Mouse (Mus musculus) midbrain, embryonic 11.5 days (tissue): ENCODE results near the gene Cxcr5. TPM values are rescaled to one million over a fixed set of nuclear protein-coding genes. Genes with fewer than 3 reads are reported as not detected.

ENCODE experiments used
- ATAC-seq: fragments of 200-750 bp; cut with Nextera tagmentation; 2 replicates; pipeline ENCODE4 v1.8.0; 2017; ENCODE audit warnings: moderate TSS enrichment, moderate library complexity; ENCODE audit not compliant: low FRiP score
- DNase-seq: peaks from one replicate; pipeline ENCODE4 v3.0.0; 2015; ENCODE audit warnings: low spot score; ENCODE audit errors: missing footprints
- H3K27ac ChIP-seq: fragments of 300-500 bp; sonication (generic); 2 replicates; pipeline ENCODE4 v1.5.1; 2014; ENCODE audit warnings: low read depth, low read length
- H3K27me3 ChIP-seq: fragments of 300-500 bp; sonication (generic); 2 replicates; pipeline ENCODE4 v1.6.1; 2014; ENCODE audit warnings: mild to moderate bottlenecking, low read length, moderate library complexity, mixed read lengths; ENCODE audit not compliant: control insufficient read depth, insufficient read depth
- H3K36me3 ChIP-seq: fragments of 300-500 bp; sonication (generic); 2 replicates; pipeline ENCODE4 v1.6.1; 2014; ENCODE audit warnings: mild to moderate bottlenecking, low read length, moderate library complexity, mixed read lengths; ENCODE audit not compliant: control insufficient read depth, insufficient read depth
- H3K4me1 ChIP-seq: fragments of 300-500 bp; sonication (generic); 2 replicates; pipeline ENCODE4 v1.6.1; 2014; ENCODE audit warnings: low read length; ENCODE audit not compliant: control insufficient read depth, insufficient read depth
- H3K4me2 ChIP-seq: fragments of 300-500 bp; sonication (generic); 2 replicates; pipeline ENCODE4 v1.6.1; 2014; ENCODE audit warnings: mild to moderate bottlenecking, moderate library complexity
- H3K4me3 ChIP-seq: fragments of 300-500 bp; sonication (generic); 2 replicates; pipeline ENCODE4 v1.5.1; 2014; ENCODE audit warnings: low read depth, low read length
- H3K9ac ChIP-seq: fragments of 300-500 bp; sonication (generic); 2 replicates; pipeline ENCODE4 v1.6.1; 2014; ENCODE audit warnings: low read length
- H3K9me3 ChIP-seq: fragments of 300-500 bp; sonication (generic); 2 replicates; pipeline ENCODE4 v1.6.1; 2016; ENCODE audit warnings: low read length; ENCODE audit not compliant: control insufficient read depth
- WGBS: fragments of 180-500 bp; shearing (Covaris S2); extraction: QIAGEN DNeasy Blood & Tissue Kit; methylation state at CpG from one replicate; pipeline ENCODE4 v1.1.7; 2014; 5-methylcytosine and 5-hydroxymethylcytosine counted together
- polyA plus RNA-seq: library from polyadenylated mRNA; unstranded; fragments of >200 nt; fragmentation: Nextera tagmentation; extraction: Ambion mirVana; gene quantifications from 2 replicates; pipeline ENCODE4 v1.2.1, GENCODE M21; 2014

Cxcr5 gene
- polyA plus RNA-seq, 1 experiment from 2014 or later, result 0.10 TPM

DNA sequence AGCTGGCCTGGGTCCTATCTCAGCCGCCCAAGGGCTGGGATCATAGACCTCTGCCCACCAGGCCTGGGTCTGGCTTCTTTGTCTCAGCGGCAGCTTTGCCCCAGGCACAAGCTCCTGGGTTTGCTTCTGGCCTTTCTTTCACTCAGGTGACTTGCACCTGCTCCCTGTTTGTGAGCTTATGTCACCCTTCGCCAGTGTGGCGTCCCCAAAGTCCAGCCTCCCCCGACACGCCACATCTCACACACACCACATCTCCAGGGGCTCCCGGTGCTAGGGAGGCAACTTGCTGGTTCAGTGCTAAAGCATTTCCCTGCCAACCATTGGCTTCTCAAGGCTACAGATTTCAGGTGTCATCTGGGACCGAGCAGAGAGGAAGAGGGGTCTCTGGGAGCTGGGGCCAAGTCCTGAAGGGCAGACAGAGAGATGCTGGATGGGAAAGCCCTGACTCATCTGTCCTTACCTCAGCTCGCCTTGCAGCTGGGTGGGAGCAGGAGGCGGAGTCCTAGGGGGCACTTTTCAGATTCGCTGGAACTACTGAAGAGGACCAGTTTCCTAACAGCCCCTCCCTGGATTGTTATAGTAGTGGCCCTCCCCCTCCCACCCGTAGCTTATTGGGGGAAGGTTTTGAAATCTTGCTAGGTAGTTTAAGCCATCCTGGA is 64.7 kb downstream of the Cxcr5 start:
- WGBS, result 52% methylated on average over 12 of the region's 12 CpGs
- no peak overlapping the region for H3K4me2 ChIP-seq
- no peaks in the 10 kb centered on the region for H3K27me3 ChIP-seq
- H3K4me3 ChIP-seq, result no peak overlapping the region
- H3K9ac ChIP-seq, result no peak overlapping the region
- H3K27ac ChIP-seq, result no peak overlapping the region
- no peaks in the 10 kb centered on the region for H3K36me3 ChIP-seq
- no peak for ATAC-seq
- H3K4me1 ChIP-seq, result peaks cover 48% of the 10 kb centered on the region
- H3K9me3 ChIP-seq, result no peaks in the 10 kb centered on the region
- no peak for DNase-seq

DNA sequence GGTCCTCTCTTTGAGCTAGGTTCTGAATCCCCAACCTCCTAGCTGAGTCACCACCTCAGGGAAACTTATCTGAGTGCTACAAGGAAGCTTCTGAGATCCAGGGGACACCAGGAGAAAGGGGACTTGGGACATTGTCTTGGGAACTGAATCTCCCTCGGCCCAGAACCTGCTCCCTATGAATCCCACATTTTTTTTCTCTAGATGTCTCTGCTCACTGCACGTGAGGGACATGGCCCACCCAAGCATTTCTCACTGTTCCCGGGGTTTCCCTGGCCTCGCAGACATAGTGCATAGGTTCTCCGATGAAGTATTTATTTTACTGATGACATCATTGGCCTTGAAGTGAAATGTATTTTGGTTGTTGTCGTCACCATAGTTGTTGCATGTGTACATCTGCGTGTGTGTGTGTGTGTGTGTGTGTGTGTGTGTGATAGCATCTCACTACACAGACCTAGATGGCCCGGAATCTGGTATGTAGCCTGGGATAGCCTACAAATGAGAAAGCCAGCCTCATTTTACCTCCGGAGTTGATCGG is 65.8 kb downstream of the Cxcr5 start:
- no peaks in the 10 kb centered on the region for H3K36me3 ChIP-seq
- no peak overlapping the region for H3K9ac ChIP-seq
- no peaks in the 10 kb centered on the region for H3K27me3 ChIP-seq
- H3K9me3 ChIP-seq, result no peaks in the 10 kb centered on the region
- no peak for DNase-seq
- H3K27ac ChIP-seq, result no peak overlapping the region
- no peak overlapping the region for H3K4me2 ChIP-seq
- no peak for ATAC-seq
- H3K4me3 ChIP-seq, result no peak overlapping the region
- peaks cover 48% of the 10 kb centered on the region for H3K4me1 ChIP-seq
- WGBS, result 91% methylated on average over 10 of the region's 10 CpGs

DNA sequence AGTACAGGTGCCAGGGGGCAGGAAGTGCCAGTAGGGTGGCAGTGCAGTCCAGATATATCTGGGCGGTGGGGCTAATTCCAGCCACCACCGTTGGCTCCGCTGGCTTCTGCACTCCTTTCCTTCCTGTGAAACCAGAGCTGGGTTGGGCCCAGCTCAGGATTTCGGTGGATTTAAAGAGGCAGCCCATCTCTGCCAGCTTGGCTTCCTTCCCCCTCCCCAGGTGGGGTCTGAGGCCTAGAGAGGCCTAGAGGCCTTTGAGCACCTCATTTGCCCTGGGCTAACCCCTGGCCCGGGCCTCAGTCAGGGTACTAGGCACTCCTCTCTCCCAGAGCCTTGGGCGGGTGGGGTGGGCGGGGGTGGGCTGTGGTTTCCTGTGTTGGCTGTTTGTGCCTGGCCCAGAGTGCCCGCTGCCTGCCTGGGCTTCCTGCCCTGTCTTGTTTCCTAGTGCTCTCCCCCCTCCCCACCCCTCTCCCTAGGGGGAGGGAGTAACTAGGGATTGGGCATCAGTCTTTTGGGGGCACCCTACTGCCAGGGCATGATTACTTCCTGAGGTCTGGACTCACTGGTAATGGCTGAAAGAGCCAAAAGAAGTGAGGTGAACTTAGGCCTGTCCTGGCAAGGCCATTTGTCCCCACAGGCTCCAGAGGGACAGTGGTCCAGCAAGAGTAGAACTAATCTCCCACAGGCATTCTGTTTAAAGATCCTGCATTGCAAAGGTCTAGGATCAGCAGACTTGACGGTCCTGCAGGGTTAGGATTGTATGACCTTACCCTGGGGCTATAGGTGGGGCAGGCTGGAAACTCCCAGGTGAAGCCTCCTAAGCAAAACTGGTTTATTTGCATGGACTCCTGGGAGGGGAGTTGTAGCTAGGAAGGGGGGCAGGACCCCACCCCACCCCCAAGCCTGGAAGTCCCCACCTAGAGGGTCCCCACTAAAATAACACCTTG is 66.5 kb downstream of the Cxcr5 start:
- Histone ChIP-seq H3K9ac (no peak overlapping the region), H3K36me3 (no peaks in the 10 kb centered on the region), H3K27me3 (no peaks in the 10 kb centered on the region), H3K27ac (no peak overlapping the region), H3K4me2 (no peak overlapping the region), H3K4me3 (no peak overlapping the region), H3K9me3 (no peaks in the 10 kb centered on the region), H3K4me1 (peaks cover 54% of the 10 kb centered on the region)
- ATAC-seq, result no peak
- WGBS, result 47% methylated on average over 9 of the region's 9 CpGs
- no peak for DNase-seq

GRCm38 (mm10) chr9:44494261-44494862 is 67.3 kb downstream of the Cxcr5 start:
- H3K4me2 ChIP-seq, result no peak overlapping the region

GRCm38 (mm10) chr9:44492631-44493461 is 68.8 kb downstream of the Cxcr5 start:
- no peak overlapping the region for H3K4me2 ChIP-seq

More at GRCm38 (mm10) chr9:44494261-44494862, 67.3 kb downstream of the Cxcr5 start:
- no peak overlapping the region for H3K27ac ChIP-seq
- 15% methylated on average over 11 of the region's 11 CpGs for WGBS
- H3K27me3 ChIP-seq, result no peaks in the 10 kb centered on the region
- no peaks in the 10 kb centered on the region for H3K9me3 ChIP-seq
- ATAC-seq (no peak), DNase-seq (no peak)
- no peaks in the 10 kb centered on the region for H3K36me3 ChIP-seq
- peaks cover 54% of the 10 kb centered on the region for H3K4me1 ChIP-seq
- no peak overlapping the region for H3K9ac ChIP-seq
- no peak overlapping the region for H3K4me3 ChIP-seq

GRCm38 (mm10) chr9:44491351-44491750 is 70.3 kb downstream of the Cxcr5 start:
- Histone ChIP-seq H3K9me3 (no peaks in the 10 kb centered on the region), H3K9ac (no peak overlapping the region), H3K4me2 (no peak overlapping the region), H3K27me3 (no peaks in the 10 kb centered on the region), H3K27ac (no peak overlapping the region), H3K4me3 (no peak overlapping the region), H3K4me1 (peaks cover 61% of the 10 kb centered on the region), H3K36me3 (no peaks in the 10 kb centered on the region)
- WGBS, result 76% methylated on average over 10 of the region's 10 CpGs
- DNase-seq (no peak), ATAC-seq (no peak)

More at GRCm38 (mm10) chr9:44492631-44493461, 68.8 kb downstream of the Cxcr5 start:
- 64% methylated on average over 17 of the region's 17 CpGs for WGBS
- DNase-seq, result no peak
- Histone ChIP-seq H3K36me3 (no peaks in the 10 kb centered on the region), H3K9ac (0 out of 2 replicates have a peak overlapping the region, but pooled peaks have one; percentile 25), H3K27me3 (no peaks in the 10 kb centered on the region), H3K4me3 (no peak overlapping the region), H3K27ac (no peak overlapping the region), H3K9me3 (no peaks in the 10 kb centered on the region), H3K4me1 (peaks cover 56% of the 10 kb centered on the region)
- no peak for ATAC-seq

DNA sequence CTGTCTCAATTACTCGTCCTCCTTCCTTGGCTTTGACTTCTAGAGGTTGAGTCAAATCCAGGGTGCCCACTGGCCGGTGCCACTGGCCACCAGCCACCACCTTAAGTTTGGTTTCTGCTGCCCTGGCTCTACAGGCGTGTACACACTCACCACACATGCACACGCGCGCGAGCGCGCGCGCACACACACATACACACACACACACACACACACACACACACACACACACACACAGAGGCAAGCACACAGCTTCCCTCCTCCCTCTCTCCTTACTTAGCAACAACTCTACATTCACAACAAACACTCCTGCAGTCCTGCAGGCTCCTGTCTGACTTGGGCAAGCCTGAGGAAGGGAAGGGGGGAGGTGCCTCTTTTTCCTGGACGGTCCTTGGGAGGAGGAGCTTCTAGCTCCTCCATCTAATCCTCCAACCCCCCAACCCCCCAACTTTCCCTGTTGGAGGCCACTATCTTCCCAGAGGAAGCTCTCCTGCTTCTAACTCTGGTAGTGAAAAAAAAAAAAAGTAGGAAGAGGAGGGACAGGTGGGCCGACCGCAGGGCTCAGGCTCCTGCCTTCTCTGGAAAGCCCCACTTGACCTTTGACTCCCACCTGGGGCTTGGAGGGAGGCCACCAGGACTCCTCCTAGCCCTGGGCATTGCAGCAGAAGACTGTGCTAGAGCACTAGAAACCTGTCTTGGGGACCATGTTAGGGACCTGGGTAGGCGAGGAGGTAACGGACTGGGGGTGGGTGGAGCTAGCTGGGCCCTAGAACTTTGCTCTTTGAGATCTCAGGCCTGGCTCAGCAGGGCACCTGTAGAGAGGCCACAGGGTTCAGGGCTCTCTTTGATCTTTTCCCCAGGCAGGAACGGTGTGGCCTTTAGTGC is 71.3 kb downstream of the Cxcr5 start:
- Histone ChIP-seq H3K9me3 (no peaks in the 10 kb centered on the region), H3K27ac (no peak overlapping the region), H3K27me3 (no peaks in the 10 kb centered on the region), H3K4me3 (0 out of 2 replicates have a peak overlapping the region, but pooled peaks have one; percentile 3), H3K9ac (no peak overlapping the region; the same call in 1 of the 2 replicates), H3K36me3 (no peaks in the 10 kb centered on the region), H3K4me1 (peaks cover 71% of the 10 kb centered on the region), H3K4me2 (peak overlapping the region; percentile 32; the same call in 1 of the 2 replicates)
- 8% methylated on average over 17 of the region's 17 CpGs for WGBS
- DNase-seq (no peak), ATAC-seq (0 out of 2 replicates have a peak, but pooled peaks have one; percentile 10)
